Mouse (Mus musculus): Measurements from ENCODE around the gene Ppp2r5b.

DNA sequence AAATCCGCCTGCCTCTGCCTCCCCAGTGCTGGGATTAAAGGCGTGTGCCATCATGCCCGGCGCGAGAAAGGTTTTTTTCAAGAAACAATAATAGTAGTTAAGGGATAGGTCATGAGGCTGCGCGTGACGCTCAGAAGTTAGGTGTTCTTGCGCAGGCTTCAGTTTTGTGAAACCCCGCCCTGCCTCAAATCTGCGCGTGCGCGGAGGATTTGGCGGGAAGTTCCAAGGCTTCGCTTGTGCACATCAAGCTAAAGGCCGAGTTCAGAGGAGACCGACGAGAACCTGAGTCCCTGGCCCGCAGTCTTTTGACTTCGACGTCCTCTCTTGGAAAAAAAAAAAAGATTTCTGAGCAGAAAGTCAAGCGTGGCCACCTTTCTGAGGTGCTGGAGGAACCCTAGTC, 51.5 kb downstream of the Ppp2r5b start, which contains the start of gene Majin:
- TF ChIP-seq CTCF (IDR thresholded peaks at IDR 0.05; ENCODE audit: low read depth, low read length) (no peak), POLR2A (IDR thresholded peaks at IDR 0.05; ENCODE audit: extremely low read depth, insufficient read depth, low read length) (no peak)
